Comparison of ENCODE assay signal across 18 mouse cellular contexts in genomic region chr14:23714396-23715131, GRCm38 (mm10).
DNase-seq lines count a peak whose midpoint lies in the region; ATAC-seq and TF ChIP-seq lines count a peak whose summit lies in the region.
"Had no signal": no experiment of that assay in that cellular context is flagged by ENCODE, and none has a peak within 500 bp of the region (broad histone marks: within the 10 kb centered on the region; RNA-seq: fewer than 3 reads in every experiment).

No protein-coding gene starts in this region.

- no peak for TF ChIP-seq CTCF in CH12.LX (conservative IDR thresholded peaks at IDR 0.05 in 1 of 2, IDR thresholded peaks at IDR 0.05 in 1 of 2; ENCODE audit: low read depth in 2 of 2, low read length in 2 of 2)

- in situ Hi-C loops in CH12.LX (cut with MboI; ENCODE audit: low pct_ligation_motif_present, low pct_unique_long_range_greater_than_20kb, low sequenced_read_pairs) = no loop called here

- TF ChIP-seq RAD21 in CH12.LX (IDR thresholded peaks at IDR 0.05; ENCODE audit: low read depth, low read length) = no peak

- no peak overlapping the region for H3K27ac ChIP-seq in kidney, embryonic 15.5 days
- no peak overlapping the region for H3K27ac ChIP-seq in CH12.LX (ENCODE audit: insufficient read depth, low read depth)
- no peak overlapping the region for H3K27ac ChIP-seq in embryonic facial prominence, embryonic 10.5 days (replicated peaks)
- no peak overlapping the region for H3K27ac ChIP-seq in hindbrain, embryonic 16.5 days (ENCODE audit: low read depth, low read length)
- H3K27ac ChIP-seq: embryonic facial prominence, embryonic 13.5 days; heart, embryonic 15.5 days; lung, embryonic 15.5 days had no signal

- DNase-seq in kidney, postnatal 36 days = no peak
- DNase-seq in CH12.LX (ENCODE audit: extremely low read depth) = peak; percentile 12
- DNase-seq in embryonic facial prominence, embryonic 10.5 days (ENCODE audit: low spot score) = peak; percentile 15
- DNase-seq in urinary bladder, postnatal 14 days (ENCODE audit: low spot score) = no peak
- no peak for DNase-seq in layer of hippocampus, postnatal 10 days (ENCODE audit: low spot score in 2 of 2)
- no peak for DNase-seq in thymus, adult 18-20 months
- DNase-seq: adrenal gland, adult 2 months; B cell, adult 2 months; cerebellum, adult 9-10 months; kidney, adult 8-10 months; layer of hippocampus, adult 9-11 months; right cerebral cortex, postnatal 4 days had no signal

- H3K4me3 ChIP-seq in kidney, embryonic 15.5 days (replicated peaks) = no peak overlapping the region
- H3K4me3 ChIP-seq in CH12.LX (replicated peaks in 1 of 3; ENCODE audit: low read depth in 2 of 3, low read length in 2 of 3, poor library complexity in 1 of 3) = no peak overlapping the region
- H3K4me3 ChIP-seq in embryonic facial prominence, embryonic 10.5 days = no peak overlapping the region
- no peak overlapping the region for H3K4me3 ChIP-seq in hindbrain, embryonic 16.5 days (ENCODE audit: low read length)
- H3K4me3 ChIP-seq: embryonic facial prominence, embryonic 13.5 days; heart, embryonic 15.5 days; lung, embryonic 15.5 days had no signal

- H3K4me1 ChIP-seq in kidney, embryonic 15.5 days = 0 out of 2 replicates have a peak, but pooled peaks cover 5% of the 10 kb centered on the region
- peaks cover 0 to 12% of the 10 kb centered on the region in 2 experiments; a peak in 2 of 4 replicates for H3K4me1 ChIP-seq in CH12.LX (ENCODE audit: control insufficient read depth in 1 of 2, insufficient read depth in 2 of 2)
- peaks cover 23% of the 10 kb centered on the region for H3K4me1 ChIP-seq in embryonic facial prominence, embryonic 10.5 days
- H3K4me1 ChIP-seq in hindbrain, embryonic 16.5 days (ENCODE audit: control insufficient read depth, insufficient read depth, low read depth, low read length) = peaks cover 2% of the 10 kb centered on the region
- H3K4me1 ChIP-seq: heart, embryonic 15.5 days; lung, embryonic 15.5 days had no signal

- H3K36me3 ChIP-seq in kidney, embryonic 15.5 days = no peaks in the 10 kb centered on the region
- no peaks in the 10 kb centered on the region for H3K36me3 ChIP-seq in CH12.LX (replicated peaks in 1 of 2; ENCODE audit: control insufficient read depth in 1 of 2, insufficient read depth in 1 of 2, low read length in 1 of 2)
- H3K36me3 ChIP-seq in embryonic facial prominence, embryonic 10.5 days (replicated peaks) = no peaks in the 10 kb centered on the region
- no peaks in the 10 kb centered on the region for H3K36me3 ChIP-seq in hindbrain, embryonic 16.5 days (ENCODE audit: control insufficient read depth, insufficient read depth, low read length)
- H3K36me3 ChIP-seq: embryonic facial prominence, embryonic 13.5 days; heart, embryonic 15.5 days; lung, embryonic 15.5 days had no signal

- TF ChIP-seq POLR2A in CH12.LX (IDR thresholded peaks at IDR 0.05; ENCODE audit: low read depth, low read length) = no peak

- H3K9ac ChIP-seq in kidney, embryonic 15.5 days = no peak overlapping the region
- H3K9ac ChIP-seq in CH12.LX (ENCODE audit: insufficient read depth, low read depth) = no peak overlapping the region
- no peak overlapping the region for H3K9ac ChIP-seq in hindbrain, embryonic 16.5 days (ENCODE audit: low read depth, low read length)
- H3K9ac ChIP-seq: embryonic facial prominence, embryonic 13.5 days; heart, embryonic 15.5 days; lung, embryonic 15.5 days had no signal

- no peaks in the 10 kb centered on the region for H3K79me2 ChIP-seq in CH12.LX (replicated peaks; ENCODE audit: control insufficient read depth, extremely low read depth, insufficient read depth, poor library complexity, severe bottlenecking)

- peak; percentile 56; the same call in 1 of the 2 replicates for ATAC-seq in kidney, embryonic 15.5 days (replicated peaks; ENCODE audit: low FRiP score)
- peak; percentile 48; the same call in 1 of the 2 replicates for ATAC-seq in hindbrain, embryonic 16.5 days

- H3K9me3 ChIP-seq in kidney, embryonic 15.5 days (replicated peaks) = no peaks in the 10 kb centered on the region
- no peaks in the 10 kb centered on the region for H3K9me3 ChIP-seq in CH12.LX (replicated peaks; ENCODE audit: low read length)
- no peaks in the 10 kb centered on the region for H3K9me3 ChIP-seq in embryonic facial prominence, embryonic 10.5 days
- H3K9me3 ChIP-seq in hindbrain, embryonic 16.5 days (ENCODE audit: control insufficient read depth, low read length) = no peaks in the 10 kb centered on the region
- H3K9me3 ChIP-seq: embryonic facial prominence, embryonic 13.5 days; heart, embryonic 15.5 days; lung, embryonic 15.5 days had no signal

- H3K4me2 ChIP-seq in kidney, embryonic 15.5 days = no peak overlapping the region
- H3K4me2 ChIP-seq in CH12.LX (ENCODE audit: insufficient read depth, low read depth, poor library complexity, severe bottlenecking) = no peak overlapping the region
- H3K4me2 ChIP-seq in hindbrain, embryonic 16.5 days (ENCODE audit: low read length) = no peak overlapping the region
- H3K4me2 ChIP-seq: embryonic facial prominence, embryonic 13.5 days; heart, embryonic 15.5 days; liver, embryonic 11.5 days; lung, embryonic 15.5 days had no signal

- dilution Hi-C loops in CH12.LX (cut with MboI; ENCODE audit: extremely low pct_ligation_motif_present, extremely low pct_unique_long_range_greater_than_20kb, low sequenced_read_pairs) = no loop called here

- 61% methylated on average over 7 of the region's 7 CpGs for WGBS in kidney, embryonic 15.5 days
- 80% methylated on average over 7 of the region's 7 CpGs for WGBS in embryonic facial prominence, embryonic 10.5 days
- WGBS in hindbrain, embryonic 16.5 days = 57% methylated on average over 7 of the region's 7 CpGs

- H3K27me3 ChIP-seq in kidney, embryonic 15.5 days = no peaks in the 10 kb centered on the region
- H3K27me3 ChIP-seq in CH12.LX (replicated peaks) = no peaks in the 10 kb centered on the region
- H3K27me3 ChIP-seq in embryonic facial prominence, embryonic 10.5 days (replicated peaks; ENCODE audit: low read depth, poor library complexity, severe bottlenecking) = no peaks in the 10 kb centered on the region
- no peaks in the 10 kb centered on the region for H3K27me3 ChIP-seq in hindbrain, embryonic 16.5 days (replicated peaks; ENCODE audit: control insufficient read depth, insufficient read depth, low read length)
- H3K27me3 ChIP-seq: lung, embryonic 15.5 days had no signal

- no peak for TF ChIP-seq EP300 in CH12.LX (IDR thresholded peaks at IDR 0.05; ENCODE audit: low read length)

TF ChIP-seq in CH12.LX, 34 proteins besides CTCF, POLR2A, EP300 and RAD21:
- TF ChIP-seq JUND (conservative IDR thresholded peaks at IDR 0.05; ENCODE audit: low read depth, low read length) = no peak
- TF ChIP-seq USF1 (IDR thresholded peaks at IDR 0.05; ENCODE audit: low read depth, low read length) = no peak
- TF ChIP-seq ZKSCAN1 (IDR thresholded peaks at IDR 0.05; ENCODE audit: borderline replicate concordance, low read depth, low read length) = no peak
- TF ChIP-seq KAT2A (IDR thresholded peaks at IDR 0.05; ENCODE audit: insufficient replicate concordance, low read length) = no peak
- no peak for TF ChIP-seq RCOR1 (conservative IDR thresholded peaks at IDR 0.05; ENCODE audit: low read depth, low read length)
- no peak for TF ChIP-seq ZC3H11A (IDR thresholded peaks at IDR 0.05; ENCODE audit: low read depth, low read length)
- no peak for TF ChIP-seq SMC3 (IDR thresholded peaks at IDR 0.05; ENCODE audit: low read depth, low read length)
- no peak for TF ChIP-seq TCF12 (IDR thresholded peaks at IDR 0.05; ENCODE audit: low read depth, low read length)
- no peak for TF ChIP-seq CHD2 (IDR thresholded peaks at IDR 0.05; ENCODE audit: low read length)
- no peak for TF ChIP-seq JUN (IDR thresholded peaks at IDR 0.05; ENCODE audit: insufficient read depth, low read depth, low read length)
- no peak for TF ChIP-seq MXI1 (IDR thresholded peaks at IDR 0.05; ENCODE audit: low read depth, low read length)
- TF ChIP-seq PAX5 (IDR thresholded peaks at IDR 0.05; ENCODE audit: low read length) = no peak
- no peak for TF ChIP-seq NELFE (IDR thresholded peaks at IDR 0.05; ENCODE audit: low read depth, low read length)
- TF ChIP-seq ZMIZ1 (IDR thresholded peaks at IDR 0.05; ENCODE audit: low read depth, low read length) = no peak
- TF ChIP-seq MYC (IDR thresholded peaks at IDR 0.05; ENCODE audit: low read depth, low read length) = no peak
- TF ChIP-seq BHLHE40 (IDR thresholded peaks at IDR 0.05; ENCODE audit: low read depth, low read length) = no peak
- no peak for TF ChIP-seq MAX (IDR thresholded peaks at IDR 0.05; ENCODE audit: low read length)
- no peak for TF ChIP-seq MAFK (IDR thresholded peaks at IDR 0.05; ENCODE audit: insufficient replicate concordance, low read length)
- TF ChIP-seq UBTF (IDR thresholded peaks at IDR 0.05; ENCODE audit: low read depth, low read length) = no peak

Comparison
In these comparisons a context has a peak if more than half of its experiments do, and no peak if none do; other contexts are left out.
1. DNase-seq: peak in CH12.LX (single experiment) and embryonic facial prominence, embryonic 10.5 days (single experiment); none in kidney, postnatal 36 days (0 of 2), urinary bladder, postnatal 14 days (single experiment), layer of hippocampus, postnatal 10 days (0 of 2) and thymus, adult 18-20 months (0 of 2).